Mouse (Mus musculus) kidney, embryonic 16.5 days (tissue): ENCODE measurements at regions not wholly inside any gene's neighbourhood (a gene's known extent, or its start where the extent isn't known, plus 50 kb on each side); places are given as distances from the start of the nearest gene placed in this dataset.

ENCODE experiments used
- ATAC-seq: fragments of 200-750 bp; cut with Nextera tagmentation; 2 replicates; pipeline ENCODE4 v1.8.0; 2017; ENCODE audit warnings: moderate TSS enrichment; ENCODE audit not compliant: low FRiP score, low TSS enrichment
- H3K27ac ChIP-seq: fragments of 300-500 bp; sonication (generic); 2 replicates; pipeline ENCODE4 v1.5.1; 2014; ENCODE audit warnings: low read length
- H3K27me3 ChIP-seq: fragments of 300-500 bp; sonication (generic); 2 replicates; pipeline ENCODE4 v1.6.1; 2014; ENCODE audit warnings: low read length, control low read depth, mixed read lengths; ENCODE audit not compliant: insufficient read depth
- H3K36me3 ChIP-seq: fragments of 300-500 bp; sonication (generic); 2 replicates; pipeline ENCODE4 v1.6.1; 2014; ENCODE audit warnings: low read length, control low read depth, mixed read lengths; ENCODE audit not compliant: insufficient read depth
- H3K4me1 ChIP-seq: fragments of 300-500 bp; sonication (generic); 2 replicates; pipeline ENCODE4 v1.6.1; 2014; ENCODE audit warnings: low read length, control low read depth, mixed read lengths; ENCODE audit not compliant: insufficient read depth
- H3K4me2 ChIP-seq: fragments of 300-500 bp; sonication (generic); replicated peaks from 2 replicates; pipeline ENCODE4 v1.6.1; 2014; ENCODE audit warnings: low read depth, low read length
- H3K4me3 ChIP-seq: fragments of 300-500 bp; sonication (generic); 2 replicates; pipeline ENCODE4 v1.5.1; 2014; ENCODE audit warnings: mild to moderate bottlenecking, low read length
- H3K9ac ChIP-seq: fragments of 300-500 bp; sonication (generic); replicated peaks from 2 replicates; pipeline ENCODE4 v1.6.1; 2014; ENCODE audit warnings: low read length
- H3K9me3 ChIP-seq: fragments of 300-500 bp; sonication (generic); 2 replicates; pipeline ENCODE4 v1.6.1; 2016; ENCODE audit warnings: low read length, control low read depth
- WGBS: fragments of 180-500 bp; shearing (Covaris S2); extraction: QIAGEN DNeasy Blood & Tissue Kit; methylation state at CpG from one replicate; pipeline ENCODE4 v1.1.7; 2014; 5-methylcytosine and 5-hydroxymethylcytosine counted together

GRCm38 (mm10) chr2:115391575-115391974, 189.9 kb upstream of the BC052040 start:
- Histone ChIP-seq H3K27me3 (no peaks in the 10 kb centered on the region), H3K9me3 (no peaks in the 10 kb centered on the region), H3K36me3 (no peaks in the 10 kb centered on the region), H3K4me2 (no peak overlapping the region), H3K4me1 (peaks cover 5% of the 10 kb centered on the region; the same call in 1 of the 2 replicates), H3K9ac (no peak overlapping the region), H3K4me3 (no peak overlapping the region), H3K27ac (no peak overlapping the region)
- WGBS, result 78% methylated on average over 7 of the region's 7 CpGs
- ATAC-seq, result no peak

- Histone ChIP-seq H3K27me3 (no peaks in the 10 kb centered on the region), H3K9ac (no peak overlapping the region), H3K36me3 (no peaks in the 10 kb centered on the region), H3K4me3 (no peak overlapping the region), H3K9me3 (no peaks in the 10 kb centered on the region), H3K4me2 (no peak overlapping the region), H3K4me1 (peaks cover 5% of the 10 kb centered on the region; the same call in 1 of the 2 replicates), H3K27ac (no peak overlapping the region)
- WGBS, result 53% methylated on average over 8 of the region's 8 CpGs
- ATAC-seq, result no peak
Measured at GRCm38 (mm10) chr2:115392082-115392762, 189.3 kb upstream of the BC052040 start.

- H3K9ac ChIP-seq, result no peak overlapping the region
- ATAC-seq, result peak; percentile 27; the same call in 1 of the 2 replicates
- H3K27me3 ChIP-seq, result no peaks in the 10 kb centered on the region
- 14% methylated on average over 4 of the region's 4 CpGs for WGBS
- peak overlapping the region; percentile 63 for H3K27ac ChIP-seq
- peaks cover 5% of the 10 kb centered on the region; the same call in 1 of the 2 replicates for H3K4me1 ChIP-seq
- no peak overlapping the region; the same call in 1 of the 2 replicates for H3K4me3 ChIP-seq
- no peaks in the 10 kb centered on the region for H3K9me3 ChIP-seq
- H3K4me2 ChIP-seq, result peak overlapping the region; percentile 27
- H3K36me3 ChIP-seq, result no peaks in the 10 kb centered on the region
Measured at GRCm38 (mm10) chr2:115394091-115394490, 187.4 kb upstream of the BC052040 start.

GRCm38 (mm10) chr2:115398550-115398949, 183.0 kb upstream of the BC052040 start:
- H3K9ac ChIP-seq, result no peak overlapping the region
- no peak overlapping the region for H3K4me3 ChIP-seq
- no peaks in the 10 kb centered on the region for H3K9me3 ChIP-seq
- peaks cover 5% of the 10 kb centered on the region; the same call in 1 of the 2 replicates for H3K4me1 ChIP-seq
- 58% methylated on average over 4 of the region's 4 CpGs for WGBS
- H3K4me2 ChIP-seq, result no peak overlapping the region
- H3K36me3 ChIP-seq, result no peaks in the 10 kb centered on the region
- no peak overlapping the region for H3K27ac ChIP-seq
- no peak for ATAC-seq
- H3K27me3 ChIP-seq, result no peaks in the 10 kb centered on the region

DNA sequence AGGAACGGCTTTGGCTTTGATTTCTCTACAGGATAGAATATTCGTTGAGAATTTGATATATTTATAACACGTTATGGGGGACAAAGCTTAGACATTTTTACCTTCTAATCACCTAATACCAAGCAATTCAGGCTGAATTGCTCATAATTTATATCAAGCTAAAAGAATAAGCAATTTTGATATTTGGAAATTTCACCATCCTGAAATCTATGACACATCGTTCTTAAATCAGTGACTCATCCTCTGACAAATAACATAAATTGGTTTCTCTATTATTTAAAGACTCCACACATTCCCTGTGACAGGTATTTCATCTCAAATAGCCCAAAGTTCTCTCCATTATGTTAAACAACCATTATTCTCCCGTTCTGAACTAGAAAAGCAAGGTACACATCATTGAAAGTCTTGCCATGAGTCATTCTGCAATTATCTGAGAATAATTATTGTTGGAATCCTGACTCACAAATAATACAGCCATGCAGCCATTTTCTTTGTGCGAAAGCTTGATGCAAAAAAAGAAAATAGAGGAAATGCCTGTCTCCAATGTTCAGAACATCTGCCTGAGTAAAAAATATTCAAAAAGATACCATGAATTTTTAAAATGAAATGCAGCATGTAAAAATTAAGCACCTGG, 182.3 kb upstream of the BC052040 start:
- Histone ChIP-seq H3K4me2 (no peak overlapping the region), H3K9me3 (no peaks in the 10 kb centered on the region), H3K4me1 (no peaks in the 10 kb centered on the region), H3K27ac (no peak overlapping the region; the same call in 1 of the 2 replicates), H3K4me3 (no peak overlapping the region), H3K9ac (no peak overlapping the region), H3K36me3 (no peaks in the 10 kb centered on the region), H3K27me3 (no peaks in the 10 kb centered on the region)
- 78% methylated on average over 6 of the region's 6 CpGs for WGBS
- no peak for ATAC-seq

- no peak for ATAC-seq
- 87% methylated on average over 10 of the region's 10 CpGs for WGBS
Measured at GRCm38 (mm10) chr2:115399987-115400550, 181.4 kb upstream of the BC052040 start.

GRCm38 (mm10) chr2:115402246-115402645, 179.3 kb upstream of the BC052040 start:
- ATAC-seq, result no peak
- Histone ChIP-seq H3K4me3 (no peak overlapping the region), H3K4me2 (no peak overlapping the region), H3K9me3 (no peaks in the 10 kb centered on the region), H3K27ac (no peak overlapping the region), H3K4me1 (no peaks in the 10 kb centered on the region), H3K9ac (no peak overlapping the region), H3K27me3 (no peaks in the 10 kb centered on the region), H3K36me3 (no peaks in the 10 kb centered on the region)
- 31% methylated on average over 2 of the region's 2 CpGs for WGBS

More at GRCm38 (mm10) chr2:115399987-115400550, 181.4 kb upstream of the BC052040 start:
- Histone ChIP-seq H3K27ac (no peak overlapping the region), H3K4me2 (no peak overlapping the region), H3K9me3 (no peaks in the 10 kb centered on the region), H3K9ac (no peak overlapping the region), H3K4me1 (no peaks in the 10 kb centered on the region), H3K27me3 (no peaks in the 10 kb centered on the region), H3K4me3 (no peak overlapping the region), H3K36me3 (no peaks in the 10 kb centered on the region)

DNA sequence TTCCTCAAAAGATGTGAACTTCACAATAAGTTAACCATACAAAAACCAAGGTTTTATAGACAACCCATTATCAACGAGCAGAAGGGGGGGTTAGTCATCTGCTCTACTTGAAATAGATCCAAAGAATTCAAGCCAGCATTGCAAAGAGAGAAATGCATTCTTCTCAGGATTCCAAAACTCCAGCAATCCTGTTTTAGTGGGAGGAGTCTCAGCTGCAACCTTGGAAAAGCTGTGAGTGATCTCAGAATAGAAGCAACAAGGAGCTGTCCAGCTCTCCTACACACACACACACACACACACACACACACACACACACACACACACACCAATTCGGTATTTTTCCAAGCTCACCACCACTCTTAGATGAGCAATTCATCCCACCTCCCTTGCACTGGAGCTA, 149.0 kb upstream of the BC052040 start:
- Histone ChIP-seq H3K4me3 (no peak overlapping the region), H3K4me2 (no peak overlapping the region), H3K9me3 (no peaks in the 10 kb centered on the region), H3K9ac (no peak overlapping the region), H3K27ac (no peak overlapping the region), H3K27me3 (no peaks in the 10 kb centered on the region), H3K36me3 (no peaks in the 10 kb centered on the region), H3K4me1 (peaks cover 5% of the 10 kb centered on the region; the same call in 1 of the 2 replicates)
- 40% methylated on average over 2 of the region's 2 CpGs for WGBS
- peak; percentile 27; the same call in 1 of the 2 replicates for ATAC-seq

GRCm38 (mm10) chr2:115441100-115441499, 140.4 kb upstream of the BC052040 start:
- Histone ChIP-seq H3K4me1 (no peaks in the 10 kb centered on the region), H3K9me3 (no peaks in the 10 kb centered on the region), H3K27ac (no peak overlapping the region), H3K9ac (no peak overlapping the region), H3K27me3 (no peaks in the 10 kb centered on the region), H3K4me2 (no peak overlapping the region), H3K4me3 (no peak overlapping the region), H3K36me3 (no peaks in the 10 kb centered on the region)
- WGBS, result 35% methylated on average over 1 of the region's 1 CpGs
- ATAC-seq, result no peak
